Mouse (Mus musculus) testis, adult 2 months (tissue): ENCODE results near the gene Arhgef39. TPM values are rescaled to one million over a fixed set of nuclear protein-coding genes. Genes with fewer than 3 reads are reported as not detected.
A peak's percentile ranks its signal among the peaks of the same experiment; 100 is the strongest.

Experiments used
- H3K27ac ChIP-seq: fragments of 200-500 bp; 2 replicates; pipeline ENCODE4 v1.5.1; 2012; ENCODE audit warnings: low read depth, low read length; ENCODE audit not compliant: control insufficient read depth, insufficient read depth
- H3K27me3 ChIP-seq: fragments of 200-500 bp; 2 replicates; pipeline ENCODE4 v1.6.1; 2012; ENCODE audit warnings: mild to moderate bottlenecking, low read length, moderate library complexity; ENCODE audit not compliant: control insufficient read depth, insufficient read depth
- H3K36me3 ChIP-seq: fragments of 200-500 bp; 2 replicates; pipeline ENCODE4 v1.6.1; 2012; ENCODE audit warnings: mild to moderate bottlenecking, low read length; ENCODE audit not compliant: control insufficient read depth, insufficient read depth
- H3K4me1 ChIP-seq: fragments of 200-500 bp; 2 replicates; pipeline ENCODE4 v1.6.1; 2012; ENCODE audit warnings: low read length; ENCODE audit not compliant: control insufficient read depth, insufficient read depth
- H3K4me3 ChIP-seq: fragments of 200-500 bp; 2 replicates; pipeline ENCODE4 v1.5.1; 2012; ENCODE audit warnings: low read depth, mild to moderate bottlenecking, low read length, moderate library complexity, mixed read lengths; ENCODE audit not compliant: control insufficient read depth
- CTCF ChIP-seq: fragments of 200-500 bp; IDR thresholded peaks from 2 replicates; pipeline ENCODE4 v1.5.1; 2012; ENCODE audit warnings: low read depth, mild to moderate bottlenecking, inconsistent platforms, low read length, moderate library complexity; ENCODE audit not compliant: control insufficient read depth, insufficient read depth, insufficient replicate concordance
- POLR2A ChIP-seq: fragments of 200-500 bp; IDR thresholded peaks from 2 replicates; pipeline ENCODE4 v1.6.1; 2012; ENCODE audit warnings: low read depth, mild to moderate bottlenecking, inconsistent platforms, low read length, moderate library complexity; ENCODE audit not compliant: control insufficient read depth
- polyA plus RNA-seq: library from polyadenylated mRNA; depleted of rRNA; stranded (reverse); fragments of >200 nt; gene quantifications from 2 replicates; pipeline ENCODE4 v1.2.3, GENCODE M21; 2012

Gene Arhgef39
- polyA plus RNA-seq, 1 experiment: 26.6 TPM

DNA sequence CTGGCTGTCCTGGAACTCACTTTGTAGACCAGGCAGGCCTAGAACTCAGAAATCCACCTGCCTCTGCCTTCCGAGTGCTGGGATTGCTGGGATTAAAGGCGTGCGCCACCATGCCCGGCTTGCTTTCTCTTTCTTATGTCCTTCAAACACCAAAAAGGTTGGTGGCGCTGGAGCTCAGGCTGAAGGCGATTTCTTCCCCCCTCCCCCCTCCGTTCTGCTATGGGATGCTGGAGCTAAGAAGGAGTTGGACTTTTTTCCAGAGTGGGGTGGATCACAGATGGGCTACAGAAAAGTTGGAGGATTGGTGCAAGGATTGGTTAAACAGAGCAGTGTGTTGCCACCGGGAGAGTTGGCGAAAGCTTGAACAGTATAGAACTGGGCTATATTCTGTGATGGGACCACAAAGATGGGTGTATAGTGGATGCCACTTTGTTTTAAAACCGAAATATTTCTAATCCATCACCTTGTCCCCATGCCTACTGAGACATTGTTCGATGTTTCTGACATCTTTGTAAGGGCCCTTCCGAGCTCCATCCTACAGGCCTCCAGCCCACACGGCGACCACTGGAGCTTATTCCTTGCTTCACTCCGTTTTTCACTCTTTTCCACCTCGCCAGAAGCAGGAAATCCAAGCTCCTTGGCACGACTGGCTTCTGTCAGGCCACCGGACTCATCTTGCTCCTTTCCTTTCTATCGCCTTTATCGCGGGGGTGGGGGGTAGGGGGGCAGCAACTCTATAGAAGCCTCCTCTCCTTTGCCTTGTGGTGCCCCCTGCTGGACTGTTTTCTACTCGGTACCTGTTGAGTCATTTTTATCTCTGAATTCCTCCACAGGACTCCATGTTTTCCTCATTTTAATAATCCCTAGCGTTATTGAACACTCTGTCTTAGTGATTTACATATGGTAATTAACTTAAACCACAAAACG lies 20.3 kb downstream of the Arhgef39 start:
- TF ChIP-seq POLR2A (no peak), CTCF (peak; percentile 21; the same call in 1 of the 2 replicates)
- H3K27ac ChIP-seq: no peak overlapping the region; the same call in 1 of the 2 replicates

GRCm38 (mm10) chr4:43478534-43478858 lies 21.0 kb downstream of the Arhgef39 start:
- Histone ChIP-seq H3K36me3 (no peaks in the 10 kb centered on the region), H3K4me1 (peaks cover 19% of the 10 kb centered on the region), H3K4me3 (peak overlapping the region; percentile 86), H3K27me3 (no peaks in the 10 kb centered on the region), H3K27ac (peak overlapping the region; percentile 81)
- TF ChIP-seq POLR2A (no peak), CTCF (no peak)

More for the DNA sequence above, 20.3 kb downstream of the Arhgef39 start:
- H3K27me3 ChIP-seq: no peaks in the 10 kb centered on the region
- peak overlapping the region; percentile 72 for H3K4me3 ChIP-seq
- H3K4me1 ChIP-seq: peaks cover 21% of the 10 kb centered on the region
- no peaks in the 10 kb centered on the region for H3K36me3 ChIP-seq

- H3K27me3 ChIP-seq: no peaks in the 10 kb centered on the region
Measured at GRCm38 (mm10) chr4:43477857-43478533, 21.5 kb downstream of the Arhgef39 start.

GRCm38 (mm10) chr4:43476604-43477003 lies 22.9 kb downstream of the Arhgef39 start:
- no peak overlapping the region for H3K4me3 ChIP-seq
- H3K36me3 ChIP-seq: no peaks in the 10 kb centered on the region
- TF ChIP-seq CTCF (no peak), POLR2A (no peak)
- H3K4me1 ChIP-seq: peaks cover 14% of the 10 kb centered on the region
- H3K27me3 ChIP-seq: no peaks in the 10 kb centered on the region
- no peak overlapping the region for H3K27ac ChIP-seq

More at GRCm38 (mm10) chr4:43477857-43478533, 21.5 kb downstream of the Arhgef39 start:
- H3K36me3 ChIP-seq: no peaks in the 10 kb centered on the region
- H3K4me3 ChIP-seq: peak overlapping the region; percentile 86
- H3K27ac ChIP-seq: peak overlapping the region; percentile 81
- TF ChIP-seq POLR2A: peak; percentile 40; the same call in 1 of the 2 replicates
- TF ChIP-seq CTCF: peak; percentile 37; the same call in 1 of the 2 replicates
- H3K4me1 ChIP-seq: peaks cover 15% of the 10 kb centered on the region

GRCm38 (mm10) chr4:43473636-43474035 lies 25.9 kb downstream of the Arhgef39 start:
- Histone ChIP-seq H3K4me1 (peaks cover 7% of the 10 kb centered on the region), H3K36me3 (no peaks in the 10 kb centered on the region), H3K4me3 (no peak overlapping the region), H3K27ac (no peak overlapping the region), H3K27me3 (no peaks in the 10 kb centered on the region)
- no peak for TF ChIP-seq POLR2A
- TF ChIP-seq CTCF: no peak

DNA sequence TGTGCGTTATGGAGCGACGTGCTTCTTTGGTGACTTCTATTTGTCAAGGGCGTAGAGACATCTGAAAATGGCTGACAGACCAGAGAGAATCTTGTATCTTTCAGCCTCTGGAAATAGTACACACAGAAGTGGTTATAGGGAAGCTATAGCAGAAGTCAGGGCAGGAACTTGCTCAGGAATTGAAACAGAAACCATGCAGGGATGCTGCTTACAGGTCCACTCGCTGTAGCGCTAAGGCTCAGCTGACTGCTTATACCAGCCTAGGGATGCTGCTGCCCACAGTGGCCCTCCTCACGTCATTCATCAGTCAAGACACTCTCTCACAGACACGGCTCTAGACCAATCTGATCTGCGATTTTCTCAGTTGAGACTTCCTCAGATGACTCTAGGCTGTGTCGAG lies 29.2 kb downstream of the Arhgef39 start:
- H3K27me3 ChIP-seq: no peaks in the 10 kb centered on the region
- TF ChIP-seq POLR2A: no peak
- TF ChIP-seq CTCF: no peak
- no peak overlapping the region for H3K27ac ChIP-seq
- H3K36me3 ChIP-seq: no peaks in the 10 kb centered on the region
- H3K4me3 ChIP-seq: no peak overlapping the region
- H3K4me1 ChIP-seq: no peaks in the 10 kb centered on the region

- Histone ChIP-seq H3K4me1 (no peaks in the 10 kb centered on the region), H3K27me3 (no peaks in the 10 kb centered on the region), H3K4me3 (no peak overlapping the region), H3K36me3 (no peaks in the 10 kb centered on the region), H3K27ac (no peak overlapping the region)
- no peak for TF ChIP-seq CTCF
- TF ChIP-seq POLR2A: no peak
Measured at GRCm38 (mm10) chr4:43466872-43467271, 32.6 kb downstream of the Arhgef39 start.
